Mouse (Mus musculus): ENCODE measurements around the gene Cbl. TPM values are rescaled to one million over a fixed set of nuclear protein-coding genes. Genes with fewer than 3 reads are reported as not detected.

Cbl gene
- 153 TPM for total RNA-seq (2023)

DNA sequence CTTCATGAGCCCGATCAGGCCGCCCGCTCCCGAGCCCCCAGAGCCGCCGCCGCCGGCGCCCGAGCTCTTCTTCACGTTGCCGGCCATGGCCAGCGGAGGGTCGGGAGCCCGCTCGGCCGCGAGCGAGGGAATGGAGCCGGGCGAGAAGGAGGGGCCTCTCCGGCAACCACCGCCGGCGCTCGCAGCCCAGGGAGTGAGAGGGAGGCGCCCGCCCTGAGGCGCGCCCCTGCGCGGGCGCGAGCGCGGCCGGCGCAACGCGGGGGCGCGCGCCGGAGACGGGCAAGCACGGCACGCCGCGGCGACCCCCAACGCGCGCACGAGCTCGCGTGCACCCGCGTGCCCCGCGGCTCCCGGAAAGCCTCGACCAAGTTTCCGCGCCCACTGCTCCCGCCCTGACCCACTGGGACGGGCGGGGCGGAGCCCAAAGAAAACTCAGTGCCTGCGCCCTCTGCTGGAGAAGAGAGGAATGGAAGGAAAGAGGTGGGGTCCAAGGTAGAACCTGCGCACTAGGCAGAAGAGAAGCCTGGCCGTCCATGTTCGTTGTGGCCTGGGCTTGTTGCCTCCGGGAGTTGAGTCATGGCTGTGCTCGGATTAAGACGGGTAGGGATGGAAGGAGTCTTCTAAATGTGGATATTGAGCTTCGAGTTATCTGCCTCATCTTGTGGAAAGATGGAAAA, at the start of gene Cbl:
Gene Cbl, minus strand, starts transcription at position 248 of the 677 bp plus-strand sequence.

DNA sequence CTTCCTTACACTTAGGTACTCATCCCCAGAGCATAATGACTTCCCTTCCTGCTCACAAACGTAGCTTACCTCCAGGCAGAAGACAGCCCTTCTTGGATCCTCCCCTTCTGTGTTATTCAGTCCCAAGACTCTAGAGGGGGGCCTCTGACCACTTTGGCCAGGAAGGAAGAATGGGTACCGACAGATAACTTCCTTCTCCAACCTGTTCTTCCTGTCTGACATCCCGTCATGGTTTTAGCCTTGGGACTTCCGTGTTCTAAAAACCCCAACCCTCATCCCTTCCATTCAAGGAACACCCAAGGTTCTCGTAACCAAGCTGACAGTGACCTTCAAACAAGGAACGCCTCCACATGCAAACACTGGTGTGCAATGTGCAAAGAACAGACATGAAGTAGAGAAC, 34.6 kb upstream of the Cbl start, which contains the start of gene Nlrx1:
Gene Nlrx1, minus strand, starts transcription at position 168 of the 400 bp plus-strand sequence.

GRCm38 (mm10) chr9:44251314-44251713, 17.5 kb upstream of the Cbl start, which contains the start of gene Pdzd3:
TSS of gene Pdzd3 (minus strand) at chr9:44251471.

DNA sequence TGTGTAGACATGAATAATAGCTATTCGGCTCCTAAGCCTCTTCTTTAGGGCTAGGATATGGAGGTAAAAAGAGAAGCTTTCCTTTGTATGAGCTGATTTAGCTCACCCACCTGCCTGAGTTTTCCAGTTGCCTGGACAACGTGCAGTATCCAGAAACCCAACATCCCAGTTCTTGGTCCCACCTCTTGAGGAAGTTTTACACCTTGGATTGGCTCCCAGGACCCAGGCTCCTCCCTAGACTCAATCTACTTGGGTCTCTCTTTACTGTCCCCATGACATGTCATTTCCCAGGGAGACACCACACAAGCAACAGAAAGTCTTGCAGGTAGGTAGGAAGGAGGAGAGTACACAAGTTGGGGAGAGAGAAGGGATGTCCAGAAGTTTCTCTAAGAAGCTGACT, 6.5 kb upstream of the Cbl start, which contains the start of gene Ccdc153:
Gene Ccdc153, plus strand, starts transcription at position 278 of the 400 bp plus-strand sequence.

GRCm38 (mm10) chr9:44134101-44134850, 99.6 kb downstream of the Cbl start, which contains the start of gene Mcam:
TSS of gene Mcam (plus strand) at chr9:44134469.

DNA sequence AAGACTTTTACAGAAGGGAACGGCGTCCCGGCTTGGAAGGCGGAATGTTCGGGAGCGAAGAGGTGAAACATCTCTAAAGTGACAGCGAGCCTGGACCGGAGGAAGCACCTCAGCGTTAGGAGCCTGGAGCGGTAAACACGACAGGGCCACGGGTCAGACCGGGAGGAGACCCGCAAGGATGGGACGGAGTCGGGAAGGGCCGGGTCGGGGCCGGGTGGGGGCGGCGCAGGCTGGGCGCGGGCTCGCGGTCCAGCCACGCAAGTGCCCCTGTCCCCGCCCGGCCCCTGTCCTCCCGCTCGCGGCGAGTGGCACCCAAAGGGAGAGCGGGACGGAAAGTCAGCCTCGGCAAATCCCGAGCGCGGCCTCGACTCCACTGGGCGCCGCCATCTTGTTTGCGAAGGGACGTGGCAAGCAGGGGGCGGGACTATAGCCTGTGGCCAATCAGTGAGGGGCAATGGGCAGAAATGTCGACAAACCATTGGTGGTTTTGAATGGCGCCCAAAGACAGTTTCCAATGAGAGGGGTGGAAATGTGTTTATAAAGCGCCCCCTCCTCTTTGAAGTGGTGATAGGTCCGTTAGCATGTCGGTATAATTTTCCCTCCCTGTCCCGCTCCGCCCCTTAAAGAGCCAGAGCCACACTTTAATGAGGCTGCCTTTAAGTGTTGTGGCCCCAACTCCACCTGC, 120.6 kb downstream of the Cbl start, which contains the start of the genes Gm49380 and Rnf26:
Gene Gm49380, minus strand, starts transcription at position 396 of the 685 bp plus-strand sequence.
Gene Rnf26, minus strand, starts transcription at position 413 of the 685 bp plus-strand sequence.

DNA sequence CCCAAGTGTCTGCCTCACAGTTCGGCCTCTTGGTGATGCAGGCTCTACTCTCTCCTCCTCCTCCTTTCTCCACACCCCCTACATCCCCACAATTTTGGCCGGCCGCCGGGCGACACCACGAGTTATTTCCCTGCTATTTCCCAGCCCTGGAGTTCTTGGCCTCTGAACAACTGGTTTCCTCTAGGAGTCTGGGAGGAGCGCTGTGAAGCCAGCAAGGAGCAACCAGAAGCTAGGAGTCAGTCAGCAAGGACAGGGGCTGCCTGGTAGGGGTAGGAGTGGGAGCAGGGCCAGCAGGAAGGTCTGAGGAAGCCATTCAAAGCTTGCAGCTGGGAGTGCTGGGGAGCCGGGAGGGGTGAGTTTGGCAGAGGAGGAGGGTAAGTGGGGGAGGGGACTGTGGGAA, 126.7 kb downstream of the Cbl start, which contains the start of gene C1qtnf5:
Gene C1qtnf5, plus strand, starts transcription at position 136 of the 400 bp plus-strand sequence.

GRCm38 (mm10) chr9:44101490-44101889, 132.4 kb downstream of the Cbl start, which contains the start of gene Mfrp:
TSS of gene Mfrp (plus strand) at chr9:44101729.

Other genes with a start within 250 kb of the Cbl start
- 595 TPM for gene Thy1, start 190.7 kb downstream of the Cbl start, total RNA-seq (2023)
- gene Usp2, start 167.0 kb downstream of the Cbl start, total RNA-seq (2023), result 66.1 TPM
- gene Mfrp, start 132.3 kb downstream of the Cbl start, total RNA-seq (2023), result 1.3 TPM
- 6.4 TPM for gene C1qtnf5, start 126.8 kb downstream of the Cbl start, total RNA-seq (2023)
- gene Gm49380, start 120.5 kb downstream of the Cbl start, total RNA-seq (2023), result 0.23 TPM
- 23.1 TPM for gene Rnf26, start 120.5 kb downstream of the Cbl start, total RNA-seq (2023)
- gene Mcam, start 99.6 kb downstream of the Cbl start, total RNA-seq (2023), result 2.8 TPM
- gene Ccdc153, start 6.6 kb upstream of the Cbl start, total RNA-seq (2023), result not detected
- gene Pdzd3, start 17.4 kb upstream of the Cbl start, total RNA-seq (2023), result not detected
- gene Nlrx1, start 34.5 kb upstream of the Cbl start, total RNA-seq (2023), result 7.1 TPM
- gene Abcg4, start 54.6 kb upstream of the Cbl start, total RNA-seq (2023), result 0.35 TPM
- 47.4 TPM for gene Hinfp, start 71.6 kb upstream of the Cbl start, total RNA-seq (2023)
- 23.0 TPM for gene C2cd2l, start 86.2 kb upstream of the Cbl start, total RNA-seq (2023)
- gene Dpagt1, start 92.0 kb upstream of the Cbl start, total RNA-seq (2023), result 5.8 TPM
- gene H2afx, start 100.6 kb upstream of the Cbl start, total RNA-seq (2023), result 35.0 TPM
- 18.1 TPM for gene Hmbs, start 110.2 kb upstream of the Cbl start, total RNA-seq (2023)
- gene Vps11, start 127.6 kb upstream of the Cbl start, total RNA-seq (2023), result 55.9 TPM
- gene Hyou1, start 145.4 kb upstream of the Cbl start, total RNA-seq (2023), result 65.5 TPM
- 13.5 TPM for gene Slc37a4, start 162.8 kb upstream of the Cbl start, total RNA-seq (2023)
- 2,729 TPM for gene Rps25, start 173.1 kb upstream of the Cbl start, total RNA-seq (2023)
- gene Trappc4, start 173.6 kb upstream of the Cbl start, total RNA-seq (2023), result 52.8 TPM
- 35.9 TPM for gene Ccdc84, start 184.5 kb upstream of the Cbl start, total RNA-seq (2023)
- gene Foxr1, start 207.1 kb upstream of the Cbl start, total RNA-seq (2023), result not detected
- not detected for gene Upk2, start 220.9 kb upstream of the Cbl start, total RNA-seq (2023)
- gene Bcl9l, start 248.8 kb upstream of the Cbl start, total RNA-seq (2023), result 159 TPM

Data from CD4-positive naive resting alpha-beta T cell, adult 76 days (primary cell).